Mouse (Mus musculus): ENCODE results near the gene Mmp21.

DNA sequence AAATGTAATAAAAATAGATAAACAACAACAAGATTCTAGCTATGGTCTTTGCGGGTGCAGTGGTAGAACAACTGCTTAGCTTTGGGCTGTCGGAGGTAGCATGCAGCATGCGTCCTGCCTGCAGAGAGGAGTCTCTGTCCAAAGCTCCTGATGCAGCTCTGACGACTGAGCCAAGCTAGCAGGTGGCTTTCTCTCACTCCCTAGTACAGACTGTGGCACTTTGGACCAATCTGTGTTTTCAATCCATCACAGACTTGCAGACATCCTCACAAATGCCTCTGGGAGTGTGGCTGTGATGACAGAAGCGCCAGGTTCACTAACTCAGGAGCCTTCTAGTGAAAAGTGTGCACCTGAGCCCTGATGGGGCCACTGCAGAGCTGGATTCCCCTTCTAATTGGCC is 49.5 kb upstream of the Mmp21 start:
- TF ChIP-seq CTCF (IDR thresholded peaks at IDR 0.05) (no peak), EP300 (IDR thresholded peaks at IDR 0.05; ENCODE audit: insufficient read depth, low read depth, low read length) (no peak), POLR2A (IDR thresholded peaks at IDR 0.05; ENCODE audit: insufficient read depth, low read depth, low read length) (no peak)
